Mouse (Mus musculus) heart, postnatal 0 days (tissue): Measurements from ENCODE around the gene Ifit2.

ENCODE experiments used
- CTCF ChIP-seq: IDR thresholded peaks from 2 replicates; pipeline ENCODE4 v1.5.1; 2016; ENCODE audit warnings: antibody characterized with exemption, control low read depth, low read depth
- EP300 ChIP-seq: IDR thresholded peaks from 2 replicates; pipeline ENCODE4 v1.6.1; 2016; ENCODE audit warnings: antibody characterized with exemption, low read depth

DNA sequence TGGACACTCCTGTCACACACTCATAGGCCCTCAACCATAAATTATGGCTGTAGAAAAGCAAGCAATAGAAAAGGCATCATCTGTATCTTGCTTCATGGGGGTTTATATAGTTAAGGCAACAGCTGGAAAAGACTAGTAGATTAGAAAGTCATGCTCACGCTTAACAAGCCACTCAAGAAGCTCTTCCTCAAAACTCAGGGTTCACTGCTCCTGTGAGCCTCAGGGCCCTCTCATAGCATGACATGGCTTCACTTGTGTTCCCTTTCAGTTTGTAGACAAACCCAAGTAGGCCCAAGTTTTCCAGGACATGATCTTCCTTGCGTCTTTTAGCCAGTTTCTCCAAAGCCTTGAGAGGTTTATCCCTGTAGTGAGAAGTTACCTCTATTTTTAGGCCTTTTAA is 43.0 kb downstream of the Ifit2 start:
- TF ChIP-seq CTCF (no peak), EP300 (no peak)
